Mouse (Mus musculus): Measurements from ENCODE around the gene Nek3.

Nek3 gene

DNA sequence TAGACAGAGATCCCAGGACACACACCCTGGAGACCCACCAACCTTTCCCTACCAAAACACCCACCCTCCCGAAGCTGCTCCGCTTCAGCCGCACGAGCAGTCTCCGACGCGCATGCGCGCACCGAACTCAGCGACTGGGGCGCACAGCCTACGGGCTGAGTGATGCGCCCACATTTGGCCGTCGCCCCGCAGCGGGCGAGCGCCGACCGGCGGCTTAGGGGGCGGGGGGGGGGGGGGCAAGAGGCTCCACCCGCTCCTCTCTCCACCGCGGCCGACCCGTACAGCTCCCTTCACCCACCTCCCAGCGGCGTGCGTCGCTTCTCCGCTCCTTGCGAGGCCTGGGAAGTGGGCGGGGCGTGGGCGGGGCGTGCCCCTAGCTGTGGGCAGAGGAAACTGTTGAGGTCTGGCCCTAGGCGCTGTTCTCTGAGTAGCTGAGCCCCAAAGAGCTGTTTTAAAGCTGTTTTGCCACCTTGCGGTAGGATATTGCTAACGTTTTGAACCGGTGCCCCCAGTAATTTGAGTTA lies at the start of gene Nek3:
TSS of gene Nek3 (minus strand) at position 356 of the 524 bp plus-strand sequence.
- peak; percentile 39 to 73 for DNase-seq (ENCODE audit: low spot score in 2 of 2)

GRCm38 (mm10) chr8:22214826-22215225 lies 48.6 kb upstream of the Nek3 start:
- DNase-seq (ENCODE audit: low spot score in 2 of 2), result no peak

DNA sequence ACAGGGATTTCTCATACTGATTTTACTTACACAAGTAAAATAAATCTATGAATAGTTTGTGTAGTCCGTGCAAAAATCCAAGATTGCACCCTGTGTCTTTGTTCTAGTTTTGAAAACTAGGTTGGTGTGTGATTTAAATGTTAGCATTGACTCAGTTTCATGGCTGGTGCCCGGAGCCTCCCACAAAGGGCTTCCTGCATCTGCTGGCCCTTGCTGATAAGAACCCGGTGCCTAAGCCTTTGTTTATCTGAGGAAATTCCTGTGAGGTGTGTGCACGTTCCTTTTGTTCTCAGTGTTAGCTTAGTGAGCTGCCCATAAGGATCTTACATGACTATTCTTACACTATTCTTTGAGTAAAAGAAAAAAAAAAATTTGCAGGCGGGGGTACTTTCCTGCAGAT lies 42.8 kb upstream of the Nek3 start:
- DNase-seq (ENCODE audit: low spot score in 2 of 2), result no peak

DNA sequence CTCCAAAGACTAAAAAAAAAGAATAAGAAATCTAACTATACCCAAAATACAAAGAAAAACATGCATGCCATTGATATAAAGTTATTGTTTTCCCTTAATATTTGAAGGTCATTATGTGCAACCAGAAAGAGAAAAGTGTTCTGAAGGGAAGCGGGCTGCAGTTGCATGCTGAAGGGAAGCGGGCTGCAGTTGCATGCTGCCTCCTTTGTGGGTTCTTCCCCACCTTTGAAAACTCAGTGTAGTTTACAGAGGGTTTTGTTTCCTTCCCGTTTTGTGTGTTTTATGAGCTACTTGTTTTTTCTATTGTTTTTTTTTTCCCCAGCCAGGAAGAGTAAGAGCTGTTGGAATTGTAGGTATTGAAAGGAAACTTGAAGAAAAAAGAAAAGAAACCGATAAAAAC lies 41.3 kb upstream of the Nek3 start:
- DNase-seq (ENCODE audit: low spot score in 2 of 2), result no peak

- no peak for DNase-seq (ENCODE audit: low spot score in 2 of 2)
Observed at GRCm38 (mm10) chr8:22199481-22199880, 33.2 kb upstream of the Nek3 start.

DNA sequence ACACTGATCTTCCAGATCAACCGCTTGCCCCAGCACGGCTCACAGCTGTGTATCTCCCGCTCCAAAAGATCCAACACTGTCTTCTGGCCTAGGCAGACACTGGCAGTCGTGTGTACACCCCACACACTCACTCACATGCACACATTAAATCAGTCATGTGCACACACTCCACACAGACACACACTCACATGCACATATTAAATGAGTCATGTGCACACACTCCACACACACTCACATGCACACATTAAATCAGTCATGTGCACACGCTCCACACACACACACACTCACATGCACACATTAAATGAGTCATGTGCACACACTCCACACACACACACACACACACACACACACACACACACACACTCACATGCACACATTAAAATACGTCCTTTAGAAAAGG lies 31.7 kb upstream of the Nek3 start:
- DNase-seq (ENCODE audit: low spot score in 2 of 2), result no peak

DNA sequence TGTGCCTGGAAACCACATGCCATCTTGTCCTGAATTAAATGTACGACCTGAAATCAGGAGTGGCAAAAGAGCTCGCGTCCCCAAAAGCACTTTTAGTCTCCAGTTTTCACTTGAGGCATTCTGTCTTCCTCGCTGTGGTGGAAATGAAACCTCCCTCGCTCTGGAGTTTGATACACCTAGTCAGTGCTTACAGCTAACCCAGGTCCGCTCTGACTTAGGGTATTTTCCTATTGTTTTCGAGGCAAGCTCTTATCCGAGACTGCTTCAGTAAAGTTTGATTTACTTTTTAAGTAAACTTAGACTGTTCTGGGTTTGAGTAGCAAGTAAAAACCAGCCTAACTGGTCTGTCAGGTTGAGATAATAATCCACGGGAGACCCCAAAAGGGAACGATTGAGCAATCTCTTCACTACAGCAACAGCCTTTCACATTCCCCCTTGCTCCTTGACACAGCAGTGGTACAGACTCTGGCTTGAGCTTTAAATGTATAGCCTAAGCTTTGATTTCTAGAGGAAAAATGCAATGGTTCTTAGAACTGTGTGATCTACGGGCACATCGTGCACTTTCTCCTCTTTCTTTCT lies 27.3 kb upstream of the Nek3 start:
- DNase-seq (ENCODE audit: low spot score in 2 of 2), result no peak

DNA sequence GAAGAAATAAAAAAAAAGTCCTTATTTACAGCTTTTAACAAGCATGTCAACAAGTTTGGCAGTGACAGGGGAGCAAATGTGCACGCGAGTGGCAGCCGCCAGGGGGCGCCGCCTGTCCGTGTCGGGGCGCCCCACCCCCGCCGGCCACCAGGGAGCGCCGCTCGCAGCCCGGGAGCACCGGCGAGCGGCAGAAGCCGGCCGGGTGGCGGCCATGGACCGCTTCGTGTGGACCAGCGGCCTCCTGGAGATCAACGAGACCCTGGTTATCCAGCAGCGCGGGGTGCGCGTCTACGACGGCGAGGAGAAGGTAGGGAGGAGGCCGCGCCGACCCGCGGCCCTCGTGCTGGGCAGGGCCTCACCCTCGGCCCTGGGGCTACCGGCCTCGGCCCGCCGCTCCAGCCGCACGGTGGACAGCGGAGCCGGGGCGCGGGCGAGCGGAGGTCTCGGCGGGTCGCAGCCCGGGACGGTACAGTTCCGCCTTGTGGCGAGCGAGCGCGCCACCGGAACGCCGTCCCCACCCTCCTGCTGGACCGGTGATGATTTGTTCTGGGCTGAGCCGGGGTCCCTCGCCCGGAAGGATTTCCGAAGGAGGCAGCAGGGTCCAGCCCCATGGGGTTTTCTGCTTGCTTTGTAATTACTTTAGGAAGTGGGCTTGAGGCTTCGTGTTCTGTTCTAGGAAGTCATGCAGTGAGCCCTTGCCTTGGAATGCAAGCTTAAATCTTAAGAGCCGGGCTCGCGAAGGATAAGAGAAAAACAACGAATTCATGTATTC lies 26.6 kb upstream of the Nek3 start, which contains the start of gene Vps36:
TSS of gene Vps36 (plus strand) at position 150 of the 772 bp plus-strand sequence.
- DNase-seq (ENCODE audit: low spot score in 2 of 2), result peak; percentile 52 to 86

DNA sequence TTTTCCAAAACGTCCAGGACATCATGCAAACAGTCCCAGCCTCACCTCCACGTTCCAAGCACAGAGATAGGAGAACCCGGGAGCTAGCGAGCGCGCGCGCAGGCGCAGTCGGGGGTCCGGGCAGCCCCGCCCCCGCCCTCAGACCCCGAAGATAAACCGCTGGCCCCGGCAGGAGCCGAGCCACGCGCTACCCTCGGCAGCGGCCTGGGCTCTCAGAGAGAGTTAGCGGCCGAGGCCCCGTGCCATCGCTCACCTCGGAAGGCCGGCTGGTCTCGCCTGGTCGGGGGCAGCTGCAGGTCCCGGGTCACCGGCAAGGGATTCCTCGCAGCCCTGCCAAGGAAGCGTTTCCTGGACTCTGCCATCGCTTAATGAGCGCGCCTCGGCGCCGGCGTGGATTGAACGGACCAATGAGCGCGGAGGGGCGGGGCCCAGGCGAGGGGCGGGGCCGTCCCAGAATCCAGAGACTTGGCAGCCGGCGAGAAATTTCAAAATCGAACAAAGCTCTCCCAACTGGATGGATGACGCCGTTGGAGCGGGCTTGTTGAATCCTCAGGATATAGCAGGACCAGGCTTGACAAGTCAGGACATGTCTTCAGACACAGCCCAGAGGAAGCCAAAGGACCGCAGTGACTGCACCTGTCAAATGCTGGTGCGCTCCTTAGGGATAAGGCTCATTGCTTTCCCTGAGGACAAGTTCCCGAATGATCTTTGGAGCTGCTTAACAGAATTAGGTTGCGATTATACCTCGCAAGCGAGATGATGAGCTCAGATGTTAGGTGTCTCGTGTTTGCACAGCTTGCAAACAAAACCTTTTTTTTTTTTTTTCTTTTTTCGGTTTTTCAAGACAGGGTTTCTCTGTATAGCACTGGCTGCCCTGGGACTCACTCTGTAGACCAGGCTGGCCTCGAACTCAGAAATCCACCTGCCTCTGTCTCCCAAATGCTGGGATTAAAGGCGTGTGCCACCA lies 19.5 kb upstream of the Nek3 start, which contains the start of gene Ckap2:
TSS of gene Ckap2 (minus strand) at position 389 of the 967 bp plus-strand sequence.
- DNase-seq (ENCODE audit: low spot score in 2 of 2), result peak; percentile 33 to 77

DNA sequence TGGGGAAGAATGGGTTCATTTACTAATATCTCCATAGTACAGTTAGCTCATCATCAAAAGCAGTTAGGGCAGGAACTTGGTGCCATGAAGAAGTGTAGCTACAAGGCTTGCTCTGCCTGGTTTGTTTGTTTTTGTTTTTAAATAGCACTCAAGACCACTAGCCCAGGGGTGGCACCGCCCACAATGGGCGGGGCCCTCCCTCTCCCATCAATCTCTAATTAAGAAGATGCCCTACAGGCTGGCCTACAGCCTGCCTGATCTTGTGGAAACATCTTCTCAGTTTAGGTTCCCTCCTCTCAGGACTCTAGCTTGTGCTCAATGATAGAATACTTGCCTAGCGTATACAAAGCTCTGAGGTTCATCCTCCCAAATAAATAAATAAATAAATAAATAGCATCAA lies 18.6 kb upstream of the Nek3 start:
- no peak for DNase-seq (ENCODE audit: low spot score in 2 of 2)

DNA sequence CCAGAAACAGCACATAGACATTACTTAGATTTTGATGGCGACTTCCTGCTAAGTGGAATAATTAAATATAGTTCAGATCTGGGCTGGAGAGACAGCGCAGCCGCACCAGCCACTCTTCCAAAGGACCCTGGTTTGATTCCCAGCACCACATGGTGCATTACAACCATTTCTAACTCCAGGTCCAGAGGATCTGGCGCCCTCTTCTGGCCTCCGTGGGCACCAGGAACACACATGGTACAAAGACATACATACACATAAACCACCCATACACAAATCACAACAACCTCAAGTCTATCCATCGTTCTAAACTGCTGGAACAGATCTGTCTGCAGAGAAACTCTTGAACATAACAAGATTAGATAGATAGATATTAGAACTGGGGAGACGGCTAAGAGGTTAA lies 9.7 kb upstream of the Nek3 start:
- no peak for DNase-seq (ENCODE audit: low spot score in 2 of 2)

GRCm38 (mm10) chr8:22169167-22169566 lies 2.9 kb upstream of the Nek3 start:
- DNase-seq (ENCODE audit: low spot score in 2 of 2), result peak in 1 of 2 experiments; percentile 34

DNA sequence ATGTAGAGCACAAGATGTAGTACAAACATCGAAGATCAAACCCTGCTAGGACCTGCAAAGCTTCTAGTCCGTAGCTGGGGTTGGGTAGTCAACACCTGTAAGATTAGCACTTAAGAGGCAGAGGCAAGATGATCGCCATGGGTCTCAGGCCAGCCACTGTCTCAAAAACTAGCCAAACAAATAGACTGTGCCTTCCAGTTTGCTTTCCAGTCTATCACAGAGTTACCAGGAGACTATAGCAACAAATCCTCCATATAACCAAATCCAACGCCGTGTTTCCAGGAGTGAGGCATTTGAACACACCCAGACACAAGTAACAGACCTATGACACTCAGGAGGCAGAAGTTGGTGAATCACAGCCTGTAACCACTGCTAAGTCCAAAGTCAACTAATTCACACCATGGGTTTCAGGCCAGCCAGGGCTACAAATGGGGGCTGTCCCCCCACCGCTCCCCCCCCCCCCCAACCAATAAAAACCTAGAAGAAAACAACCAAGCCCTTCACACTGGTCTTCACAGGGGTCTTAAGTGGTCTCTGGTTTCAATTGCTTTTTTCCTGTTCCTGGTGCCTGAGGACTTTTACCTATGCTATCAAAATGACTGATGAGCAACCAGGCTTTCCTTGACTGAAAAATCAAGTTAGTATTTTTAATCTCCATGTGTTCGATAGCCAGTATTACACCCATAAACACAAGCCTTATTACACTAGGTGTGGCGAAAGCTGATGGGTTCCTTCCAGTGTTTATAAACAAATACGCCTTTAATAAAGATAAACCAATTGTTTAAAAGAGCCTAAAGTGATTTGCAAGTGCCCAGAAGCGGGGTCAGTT lies 770 bp downstream of the Nek3 start:
- no peak for DNase-seq (ENCODE audit: low spot score in 2 of 2)

DNA sequence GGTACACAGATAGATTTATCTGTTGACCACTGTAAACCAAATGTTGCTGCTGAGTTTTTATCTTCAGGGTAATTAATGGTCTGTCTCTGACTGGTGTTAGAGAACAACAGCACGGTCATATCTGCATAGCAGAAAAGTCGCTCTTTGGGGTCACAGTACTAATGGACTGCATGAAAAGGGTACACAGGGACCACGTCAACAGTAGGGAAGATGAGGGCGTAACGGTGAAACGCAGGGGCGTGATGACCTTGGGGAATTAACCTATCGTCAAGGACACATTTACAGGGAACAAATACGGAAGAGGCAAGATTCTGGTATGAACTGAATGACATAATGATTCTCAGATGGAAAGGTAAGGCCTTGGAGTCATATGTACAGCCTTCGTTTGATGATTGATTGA lies 1.8 kb downstream of the Nek3 start:
- no peak for DNase-seq (ENCODE audit: low spot score in 2 of 2)

DNA sequence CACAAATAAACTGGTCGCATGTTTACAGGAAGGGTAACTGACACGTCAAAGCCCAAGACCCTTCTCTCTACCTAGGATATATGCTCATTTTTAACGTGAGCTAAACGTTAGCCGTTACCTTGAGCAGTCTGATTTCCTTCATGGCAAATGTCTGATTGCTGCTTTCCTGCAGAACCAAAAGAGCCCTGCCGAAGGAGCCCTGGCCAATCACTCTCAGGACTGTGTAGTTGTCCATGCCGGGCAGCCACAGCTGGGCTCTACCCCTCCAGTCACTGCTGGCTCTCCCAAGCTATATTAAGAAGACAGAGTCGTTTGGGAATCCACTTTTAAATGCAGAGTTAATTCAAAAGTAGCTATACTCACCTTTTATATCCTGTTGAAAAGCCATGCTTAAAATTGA lies 4.0 kb downstream of the Nek3 start:
- DNase-seq (ENCODE audit: low spot score in 2 of 2), result no peak

DNA sequence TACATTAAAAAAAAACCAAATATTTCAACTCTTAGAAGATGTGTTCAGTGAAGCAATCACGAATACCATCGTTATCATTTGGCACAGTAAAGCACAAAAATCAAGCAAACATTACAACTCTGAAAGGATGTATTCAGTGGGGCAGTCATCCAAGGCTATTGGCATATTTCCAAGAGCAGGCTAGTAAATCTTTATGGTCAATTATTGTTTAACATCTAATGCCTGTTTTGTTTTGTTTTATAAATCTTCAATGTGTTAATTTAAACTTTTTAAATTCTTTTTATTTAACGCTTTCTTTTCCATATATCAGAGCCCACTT lies 15.9 kb downstream of the Nek3 start:
- DNase-seq (ENCODE audit: low spot score in 2 of 2), result no peak

GRCm38 (mm10) chr8:22149643-22150344 lies 16.4 kb downstream of the Nek3 start:
- no peak for DNase-seq (ENCODE audit: low spot score in 2 of 2)

- DNase-seq (ENCODE audit: low spot score in 2 of 2), result no peak
Observed at GRCm38 (mm10) chr8:22148367-22148740, 17.9 kb downstream of the Nek3 start.

GRCm38 (mm10) chr8:22147706-22148366 lies 18.4 kb downstream of the Nek3 start:
- DNase-seq (ENCODE audit: low spot score in 2 of 2), result no peak

GRCm38 (mm10) chr8:22145831-22146230 lies 20.4 kb downstream of the Nek3 start:
- no peak for DNase-seq (ENCODE audit: low spot score in 2 of 2)

Measured in left cerebral cortex, adult 9 months (tissue).